Mouse (Mus musculus) thymus, postnatal 4 days (tissue): ENCODE results near the gene Spata9.
"Not testable (repeated sequence)": the region's sequence is repeated elsewhere in the genome, so short reads cannot be mapped to it uniquely, and the experiment has no call there.

Experiments
- DNase-seq: peaks from one replicate; pipeline ENCODE4 v3.0.0; 2021

The Spata9 gene

GRCm38 (mm10) chr13:75966850-75967249 lies at the start of gene Spata9:
Gene Spata9 (plus strand): TSS chr13:75967150.
- DNase-seq = no peak

DNA sequence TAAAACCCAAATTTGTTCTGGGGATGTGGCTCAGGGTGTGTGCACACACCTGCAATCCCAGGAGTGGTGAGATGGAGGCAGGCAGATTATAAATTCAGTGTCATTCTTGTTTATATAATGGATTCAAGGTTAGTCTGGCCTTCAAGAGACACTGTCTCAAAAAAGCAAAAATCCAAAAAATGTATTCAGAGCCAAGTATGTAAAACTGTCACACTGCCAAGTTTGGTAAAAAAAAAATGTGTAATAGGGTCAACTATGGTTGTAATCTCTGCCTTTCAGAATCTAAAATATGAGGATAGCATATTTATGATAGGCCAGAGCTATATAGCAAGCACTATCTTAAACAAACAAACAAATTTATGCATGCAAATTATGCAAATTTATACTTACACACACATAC lies 39.0 kb upstream of the Spata9 start:
- no peak for DNase-seq

GRCm38 (mm10) chr13:75929071-75929470 lies 37.9 kb upstream of the Spata9 start:
- not testable (repeated sequence) for DNase-seq

- DNase-seq = no peak
These were observed 36.9 kb upstream of the Spata9 start for GRCm38 (mm10) chr13:75930023-75930422.

DNA sequence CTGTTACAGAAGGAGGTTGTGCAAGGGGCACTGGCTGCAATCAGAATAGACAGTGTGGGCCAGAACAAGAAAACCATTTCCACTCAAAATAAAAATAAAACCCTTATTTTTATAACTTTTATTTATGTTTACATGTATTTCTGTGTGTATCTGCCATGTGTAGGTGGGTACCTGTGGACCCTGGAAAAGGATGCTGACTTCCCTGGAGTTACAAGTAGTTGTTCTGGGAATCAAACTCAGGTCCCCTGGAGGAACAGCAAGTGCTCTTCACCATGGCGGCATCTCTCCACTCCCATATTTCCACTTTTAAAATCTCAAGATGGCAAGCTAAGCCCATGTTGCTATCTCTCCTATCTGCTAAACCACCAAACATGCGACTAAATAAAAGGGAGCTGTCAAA lies 36.3 kb upstream of the Spata9 start:
- DNase-seq = no peak

DNA sequence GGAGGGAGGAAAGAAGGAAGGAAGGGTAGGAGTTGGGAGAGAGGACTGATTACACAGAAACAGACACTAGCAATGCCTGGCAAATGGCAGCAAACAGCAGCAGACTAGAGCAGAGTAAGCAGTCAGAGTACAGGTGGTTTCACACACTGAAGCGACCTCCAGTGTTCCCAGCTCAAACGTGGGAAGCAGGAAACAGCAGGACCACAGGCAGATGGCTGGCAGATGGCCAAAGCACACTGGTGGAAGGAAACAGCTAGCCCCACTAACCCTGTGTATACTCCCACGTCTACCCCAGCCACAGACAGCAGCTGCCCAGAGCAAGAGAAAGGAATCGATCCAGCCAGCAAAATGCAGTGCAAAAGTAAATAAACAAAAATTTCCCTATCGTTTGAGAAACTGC lies 35.9 kb upstream of the Spata9 start:
- DNase-seq = peak; percentile 14

- DNase-seq = no peak
These were observed 33.7 kb upstream of the Spata9 start for GRCm38 (mm10) chr13:75933287-75933686.

DNA sequence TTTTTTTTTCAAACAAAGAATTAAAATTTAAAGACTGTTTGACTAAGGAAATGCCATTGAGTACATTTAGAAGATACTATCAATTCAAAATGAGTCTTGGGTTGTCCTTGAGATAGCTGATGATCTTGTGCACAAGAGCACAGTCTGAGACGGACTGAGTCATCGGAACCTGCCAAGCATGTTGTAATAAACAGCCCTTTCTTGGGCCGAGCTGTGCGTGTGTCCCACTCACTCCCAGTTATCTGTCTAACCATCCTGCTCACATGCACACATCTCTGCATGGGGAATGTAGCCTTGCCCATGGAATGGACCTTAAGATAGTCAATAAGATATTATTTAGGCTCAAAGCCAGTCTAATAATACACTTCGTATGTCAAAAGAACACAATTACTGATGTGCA lies 28.1 kb upstream of the Spata9 start:
- DNase-seq = no peak

GRCm38 (mm10) chr13:75940791-75941517 lies 26.0 kb upstream of the Spata9 start:
- no peak for DNase-seq

- no peak for DNase-seq
These were observed 25.2 kb upstream of the Spata9 start for GRCm38 (mm10) chr13:75941518-75942295.

GRCm38 (mm10) chr13:75942731-75943130 lies 24.2 kb upstream of the Spata9 start:
- no peak for DNase-seq

- peak; percentile 68 for DNase-seq
These were observed 23.5 kb upstream of the Spata9 start, which contains the start of gene Rhobtb3 for GRCm38 (mm10) chr13:75943189-75944043. Gene Rhobtb3 (minus strand): TSS chr13:75943925.

GRCm38 (mm10) chr13:75944044-75944820 lies 22.7 kb upstream of the Spata9 start:
- DNase-seq = no peak

- no peak for DNase-seq
These were observed 16.7 kb upstream of the Spata9 start for GRCm38 (mm10) chr13:75950295-75950694.

DNA sequence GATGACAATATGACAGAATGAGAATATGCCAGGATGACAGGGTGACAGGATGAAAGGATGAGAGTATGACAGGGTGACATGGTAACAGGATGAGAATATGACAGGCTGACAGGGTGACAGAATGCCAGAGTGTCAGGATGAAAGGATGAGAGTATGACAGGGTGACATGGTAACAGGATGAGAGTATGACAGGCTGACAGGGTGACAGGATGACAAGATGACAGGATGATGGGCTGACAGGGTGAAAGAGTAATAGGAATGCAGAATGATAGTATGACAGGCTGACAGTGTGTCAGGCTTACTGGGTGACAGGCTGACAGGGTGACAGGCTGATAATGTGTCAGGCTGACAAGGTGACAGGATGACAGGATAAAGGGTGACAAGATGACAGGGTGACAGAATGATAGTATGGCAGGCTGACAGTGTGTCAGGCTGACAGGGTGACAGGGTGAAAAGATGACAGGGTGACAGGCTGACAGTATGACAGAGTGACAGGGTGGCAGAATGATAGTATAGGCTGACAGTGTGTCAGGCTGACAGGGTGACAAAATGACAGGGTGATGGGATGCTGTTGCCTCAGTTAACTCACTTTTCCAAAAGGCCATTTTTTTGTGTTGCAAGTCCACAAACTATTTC lies 11.5 kb upstream of the Spata9 start:
- no peak for DNase-seq

DNA sequence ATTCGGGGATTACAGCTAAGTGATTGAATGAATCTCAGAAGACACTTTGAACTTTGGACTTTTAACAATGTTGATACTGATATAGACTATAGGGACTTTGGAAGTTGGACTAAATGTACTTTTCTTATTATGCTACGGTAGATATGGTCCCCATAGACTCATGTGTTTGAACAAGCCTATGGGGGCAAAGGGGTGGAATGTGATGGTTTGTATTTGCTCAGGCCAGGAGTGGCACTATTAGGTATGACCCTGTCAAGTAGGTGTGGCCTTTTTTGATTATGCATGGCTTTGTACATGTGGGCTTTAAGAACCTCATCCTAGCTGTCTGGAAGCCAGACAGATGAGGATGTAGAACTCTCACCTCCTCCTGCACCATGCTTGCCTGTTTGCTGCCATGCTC lies 7.5 kb downstream of the Spata9 start:
- DNase-seq = no peak

DNA sequence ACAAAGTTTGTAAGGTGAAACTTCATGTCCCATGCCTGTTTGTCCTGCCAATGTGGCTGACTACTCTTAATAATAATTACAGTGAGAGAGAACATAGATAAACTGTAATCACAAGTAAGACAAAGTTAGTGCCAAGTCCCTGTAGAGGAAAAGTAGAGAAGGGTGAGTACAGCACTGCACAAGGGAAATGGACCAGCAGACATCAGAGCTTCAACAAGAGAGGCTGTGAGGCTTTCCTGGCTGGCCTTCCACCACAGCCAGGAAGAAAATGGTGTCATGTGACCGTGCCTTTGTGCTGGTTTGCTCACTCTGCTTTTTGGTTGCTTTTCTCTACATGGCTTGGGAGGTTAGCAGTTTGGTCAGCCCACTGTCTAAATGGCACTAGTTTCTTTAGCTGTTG lies 8.7 kb downstream of the Spata9 start:
- DNase-seq = no peak

GRCm38 (mm10) chr13:75976218-75976617 lies 9.3 kb downstream of the Spata9 start:
- no peak for DNase-seq

DNA sequence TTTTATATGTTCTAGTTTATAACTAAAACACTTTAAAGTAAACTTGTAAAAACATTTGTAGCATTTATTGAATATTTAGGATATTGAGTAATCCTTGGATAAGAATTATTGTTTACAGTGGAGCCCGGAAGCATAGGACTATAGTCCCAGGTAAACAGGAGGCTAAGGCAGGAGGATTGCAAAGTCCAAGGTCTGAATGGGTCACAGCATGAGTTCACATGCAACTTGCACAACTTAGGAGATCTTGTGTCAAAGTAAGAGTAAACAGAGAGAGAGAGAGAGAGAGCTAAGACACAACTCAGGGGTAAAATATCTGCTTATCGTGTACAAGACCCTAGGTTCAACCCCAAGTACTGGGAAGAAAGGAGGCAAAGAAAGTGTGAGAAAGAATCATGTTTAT lies 9.7 kb downstream of the Spata9 start:
- no peak for DNase-seq

GRCm38 (mm10) chr13:75981901-75982300 lies 15.0 kb downstream of the Spata9 start:
- no peak for DNase-seq

GRCm38 (mm10) chr13:75988096-75988495 lies 21.1 kb downstream of the Spata9 start:
- no peak for DNase-seq
